9 mouse cellular contexts compared by ENCODE assay signal in the genomic region with DNA sequence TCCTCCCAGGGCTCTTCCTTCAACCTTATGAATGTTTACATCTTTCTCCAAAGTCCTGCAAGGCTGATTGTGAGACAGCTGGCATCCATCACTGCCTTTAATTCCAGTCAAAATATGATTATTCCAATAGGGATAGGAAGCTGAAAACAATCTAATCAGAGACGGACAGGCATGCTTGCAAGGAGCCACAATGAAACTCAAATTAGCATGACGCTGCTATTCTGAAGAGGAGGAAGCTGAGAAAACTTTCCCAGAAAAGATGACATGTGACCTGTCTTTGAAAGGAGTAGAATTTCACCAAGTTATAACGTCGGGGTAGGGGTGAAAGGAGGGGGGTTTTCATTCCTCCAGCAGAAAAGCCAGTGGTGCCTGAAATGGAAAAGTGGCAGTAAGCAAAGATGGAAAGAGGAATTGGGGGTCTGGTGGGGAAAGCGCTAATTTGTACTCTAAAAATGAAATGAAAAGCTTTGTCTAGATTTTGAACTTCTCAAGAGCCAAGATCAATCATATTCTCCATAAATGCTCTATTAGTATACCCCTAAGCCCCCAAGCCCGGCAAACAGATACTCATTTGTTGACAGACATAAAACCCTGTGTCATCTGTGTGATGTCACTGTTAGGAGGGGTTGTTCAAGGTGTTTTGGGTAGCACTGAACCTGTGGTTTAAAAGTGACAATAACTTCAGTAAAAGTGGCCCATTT. TPM values are rescaled to one million over a fixed set of nuclear protein-coding genes. Genes with fewer than 3 reads are reported as not detected.
A peak's percentile ranks its signal among the peaks of the same experiment; 100 is the strongest.
DNase-seq lines count a peak whose midpoint lies in the region; ATAC-seq lines count a peak whose summit lies in the region.
"Had no signal": no experiment of that assay in that cellular context is flagged by ENCODE, and none has a peak within 500 bp of the region (broad histone marks: within the 10 kb centered on the region; RNA-seq: fewer than 3 reads in every experiment).

No protein-coding gene starts in this region.

- H3K4me1 ChIP-seq in lung, embryonic 16.5 days (replicated peaks; ENCODE audit: control insufficient read depth, insufficient read depth, low read length): peaks cover 2% of the 10 kb centered on the region; the same call in 1 of the 2 replicates
- H3K4me1 ChIP-seq in forebrain, embryonic 10.5 days: peaks cover 38% of the 10 kb centered on the region
- peaks cover 27% of the 10 kb centered on the region; the same call in 1 of the 2 replicates for H3K4me1 ChIP-seq in limb, embryonic 15.5 days
- H3K4me1 ChIP-seq in stomach, embryonic 16.5 days (ENCODE audit: control insufficient read depth, insufficient read depth, low read length): peaks cover 13% of the 10 kb centered on the region; the same call in 1 of the 2 replicates

- no peaks in the 10 kb centered on the region for H3K27me3 ChIP-seq in lung, embryonic 16.5 days (ENCODE audit: control insufficient read depth, insufficient read depth, low read depth, low read length)
- H3K27me3 ChIP-seq in forebrain, embryonic 10.5 days (ENCODE audit: poor library complexity, severe bottlenecking): peaks cover 16% of the 10 kb centered on the region
- H3K27me3 ChIP-seq in limb, embryonic 15.5 days: peaks cover 7% of the 10 kb centered on the region; the same call in 1 of the 2 replicates
- H3K27me3 ChIP-seq in stomach, embryonic 16.5 days (ENCODE audit: control insufficient read depth, insufficient read depth, low read length): no peaks in the 10 kb centered on the region

- no peak overlapping the region for H3K9ac ChIP-seq in lung, embryonic 16.5 days (ENCODE audit: low read length)
- H3K9ac ChIP-seq in limb, embryonic 15.5 days: no peak overlapping the region
- H3K9ac ChIP-seq in stomach, embryonic 16.5 days (ENCODE audit: low read length): no peak overlapping the region

- ATAC-seq in lung, embryonic 16.5 days (ENCODE audit: low read depth): no peak
- ATAC-seq in limb, embryonic 15.5 days (ENCODE audit: insufficient number of reproducible peaks, low FRiP score, low TSS enrichment, low read depth): no peak
- no peak for ATAC-seq in stomach, embryonic 16.5 days (ENCODE audit: insufficient read depth, low FRiP score)
- ATAC-seq in cerebellum, adult (ENCODE audit: insufficient number of reproducible peaks, low FRiP score, low TSS enrichment): no peak

- WGBS in lung, embryonic 16.5 days: 21% methylated on average over 6 of the region's 6 CpGs
- WGBS in forebrain, embryonic 10.5 days: 36% methylated on average over 6 of the region's 6 CpGs
- 21% methylated on average over 6 of the region's 6 CpGs for WGBS in limb, embryonic 15.5 days
- 24% methylated on average over 6 of the region's 6 CpGs for WGBS in stomach, embryonic 16.5 days

- no peaks in the 10 kb centered on the region for H3K9me3 ChIP-seq in lung, embryonic 16.5 days (ENCODE audit: control insufficient read depth, low read length)
- H3K9me3 ChIP-seq in forebrain, embryonic 10.5 days: no peaks in the 10 kb centered on the region
- no peaks in the 10 kb centered on the region for H3K9me3 ChIP-seq in limb, embryonic 15.5 days
- no peaks in the 10 kb centered on the region for H3K9me3 ChIP-seq in stomach, embryonic 16.5 days (replicated peaks; ENCODE audit: control insufficient read depth, low read length)

- H3K4me2 ChIP-seq in lung, embryonic 16.5 days (ENCODE audit: low read depth, low read length): peak overlapping the region; percentile 69
- peak overlapping the region; percentile 69 for H3K4me2 ChIP-seq in limb, embryonic 15.5 days
- H3K4me2 ChIP-seq in stomach, embryonic 16.5 days (ENCODE audit: low read depth, low read length): peak overlapping the region; percentile 74

- H3K4me3 ChIP-seq in lung, embryonic 16.5 days (ENCODE audit: low read length): peak overlapping the region; percentile 81; the same call in 1 of the 2 replicates
- peak overlapping the region; percentile 93 for H3K4me3 ChIP-seq in forebrain, embryonic 10.5 days
- H3K4me3 ChIP-seq in limb, embryonic 15.5 days: peak overlapping the region; percentile 76
- peak overlapping the region; percentile 72 for H3K4me3 ChIP-seq in stomach, embryonic 16.5 days (replicated peaks; ENCODE audit: low read length)

- no peak overlapping the region for H3K27ac ChIP-seq in lung, embryonic 16.5 days (ENCODE audit: low read length)
- H3K27ac ChIP-seq in forebrain, embryonic 10.5 days: peak overlapping the region; percentile 98; the same call in 1 of the 2 replicates
- H3K27ac ChIP-seq in limb, embryonic 15.5 days: no peak overlapping the region
- no peak overlapping the region for H3K27ac ChIP-seq in stomach, embryonic 16.5 days (ENCODE audit: low read length)

- no peak for DNase-seq in lung, postnatal 36 days
- no peak for DNase-seq in forebrain, embryonic 10.5 days (ENCODE audit: extremely low spot score, low spot score)
- no peak for DNase-seq in layer of hippocampus, postnatal 14 days (ENCODE audit: low spot score in 2 of 2)
- DNase-seq in ovary, adult 18-20 months (ENCODE audit: low spot score): no peak

- no peaks in the 10 kb centered on the region for H3K36me3 ChIP-seq in lung, embryonic 16.5 days (ENCODE audit: control insufficient read depth, insufficient read depth, low read length)
- H3K36me3 ChIP-seq in forebrain, embryonic 10.5 days (replicated peaks): peaks cover 6% of the 10 kb centered on the region
- H3K36me3 ChIP-seq in limb, embryonic 15.5 days: no peaks in the 10 kb centered on the region
- no peaks in the 10 kb centered on the region for H3K36me3 ChIP-seq in stomach, embryonic 16.5 days (ENCODE audit: control insufficient read depth, insufficient read depth, low read length)

RNA-seq across cellular contexts. Expression of a gene that starts 1.1 kb away (rescaled TPM):
- polyA plus RNA-seq in lung, embryonic 16.5 days (2015; fragmentation: Nextera tagmentation; extraction: Ambion mirVana): 20.1 and 22.8 TPM in 2 replicates
- polyA plus RNA-seq in forebrain, embryonic 10.5 days (2016; fragmentation: Nextera tagmentation; extraction: Ambion mirVana): 54.2 and 54.7 TPM in 2 replicates
- polyA plus RNA-seq in limb, embryonic 15.5 days (2015; fragmentation: Nextera tagmentation; extraction: Ambion mirVana): 33.7 and 35.3 TPM in 2 replicates
- polyA plus RNA-seq in stomach, embryonic 16.5 days (2015; fragmentation: Nextera tagmentation; extraction: Ambion mirVana): 25.4 and 25.8 TPM in 2 replicates
- 10 to 100 TPM; 47.9 to 49.3 TPM for total RNA-seq in layer of hippocampus, postnatal 14 days (2021)

RNA-seq across cellular contexts. Expression of a gene that starts 5.4 kb away (rescaled TPM):
- polyA plus RNA-seq in lung, embryonic 16.5 days (2015; fragmentation: Nextera tagmentation; extraction: Ambion mirVana): 0.18 and 0.21 TPM in 2 replicates
- polyA plus RNA-seq in forebrain, embryonic 10.5 days (2016; fragmentation: Nextera tagmentation; extraction: Ambion mirVana): 0.12 and 0.14 TPM in 2 replicates
- 0.20 TPM in 1 of 2 replicates, not detected in the other for polyA plus RNA-seq in limb, embryonic 15.5 days (2015; fragmentation: Nextera tagmentation; extraction: Ambion mirVana)
- polyA plus RNA-seq in stomach, embryonic 16.5 days (2015; fragmentation: Nextera tagmentation; extraction: Ambion mirVana): 0.19 and 0.20 TPM in 2 replicates
- total RNA-seq in layer of hippocampus, postnatal 14 days (2021): not detected
- total RNA-seq: adrenal gland, adult 18-20 months had no signal

RNA-seq across cellular contexts. Expression of a gene that starts 31.9 kb away (rescaled TPM):
- 7.5 and 8.0 TPM in 2 replicates for polyA plus RNA-seq in lung, embryonic 16.5 days (2015; fragmentation: Nextera tagmentation; extraction: Ambion mirVana)
- 3.2 and 3.7 TPM in 2 replicates for polyA plus RNA-seq in forebrain, embryonic 10.5 days (2016; fragmentation: Nextera tagmentation; extraction: Ambion mirVana)
- 8.3 and 8.7 TPM in 2 replicates for polyA plus RNA-seq in limb, embryonic 15.5 days (2015; fragmentation: Nextera tagmentation; extraction: Ambion mirVana)
- polyA plus RNA-seq in stomach, embryonic 16.5 days (2015; fragmentation: Nextera tagmentation; extraction: Ambion mirVana): 14.1 and 14.8 TPM in 2 replicates
- total RNA-seq in layer of hippocampus, postnatal 14 days (2021): 1 to 10 TPM; 2.8 to 3.7 TPM
